Mouse (Mus musculus) spleen, adult 2 months (tissue): ENCODE measurements around the gene Myl7.

ENCODE experiments used
- CTCF ChIP-seq: fragments of 200-500 bp; IDR thresholded peaks from 2 replicates; pipeline ENCODE4 v1.5.1; 2011; ENCODE audit warnings: mild to moderate bottlenecking, inconsistent platforms; ENCODE audit not compliant: insufficient read depth, insufficient read length, insufficient replicate concordance; ENCODE audit errors: extremely low read depth
- POLR2A ChIP-seq: fragments of 200-500 bp; IDR thresholded peaks from 2 replicates; pipeline ENCODE4 v1.6.1; 2011; ENCODE audit warnings: low read depth, low read length, inconsistent platforms

GRCm38 (mm10) chr11:5860639-5861038 lies 37.9 kb downstream of the Myl7 start:
- TF ChIP-seq POLR2A (no peak), CTCF (no peak)
